Mouse (Mus musculus) ES-E14 (cell line): ENCODE data around the gene Gpa33. TPM values are rescaled to one million over a fixed set of nuclear protein-coding genes. Genes with fewer than 3 reads are reported as not detected.

Experiments
- DNase-seq: peaks from one replicate; pipeline ENCODE4 v3.0.0-alpha.2; 2013; ENCODE audit warnings: low read depth, low spot score
- H3K27ac ChIP-seq: 2 replicates; pipeline ENCODE4 v1.5.1; 2012; ENCODE audit warnings: low read depth, mild to moderate bottlenecking, low read length, moderate library complexity, mixed read lengths; ENCODE audit not compliant: poor library complexity, insufficient read depth, severe bottlenecking
- H3K36me3 ChIP-seq: 2 replicates; pipeline ENCODE4 v1.6.1; 2012; ENCODE audit warnings: mild to moderate bottlenecking, low read length, moderate library complexity, mixed read lengths; ENCODE audit not compliant: control insufficient read depth, poor library complexity, insufficient read depth, severe bottlenecking
- H3K4me1 ChIP-seq, 2 experiments: fragments of 150-350 bp in 1 of 2; sonication (generic) in 1 of 2; 2 replicates each; pipeline ENCODE4 v1.6.1; 2012; ENCODE audit warnings: low read length in 2 of 2, mild to moderate bottlenecking in 1 of 2, mixed read lengths in 1 of 2; ENCODE audit not compliant: control insufficient read depth in 2 of 2, insufficient read depth in 2 of 2, poor library complexity in 1 of 2
- H3K4me3 ChIP-seq, 2 experiments: fragments of 150-350 bp in 1 of 2; sonication (generic) in 1 of 2; 2 replicates each; pipeline ENCODE4 v1.5.1; 2012; ENCODE audit warnings: low read length in 2 of 2, low read depth in 1 of 2, mild to moderate bottlenecking in 1 of 2, mixed read lengths in 1 of 2; ENCODE audit not compliant: insufficient read depth in 1 of 2, poor library complexity in 1 of 2, severe bottlenecking in 1 of 2
- H3K9ac ChIP-seq: 2 replicates; pipeline ENCODE4 v1.6.1; 2012; ENCODE audit warnings: low read depth, mild to moderate bottlenecking, low read length, mixed read lengths; ENCODE audit not compliant: poor library complexity, insufficient read depth, severe bottlenecking
- H3K9me3 ChIP-seq: fragments of 150-350 bp; sonication (generic); 2 replicates; pipeline ENCODE4 v1.6.1; 2012; ENCODE audit warnings: low read depth, mild to moderate bottlenecking, low read length; ENCODE audit not compliant: control insufficient read depth, insufficient read depth
- CHD2 ChIP-seq: IDR thresholded peaks from 2 replicates; pipeline ENCODE4 v1.6.1; 2014; ENCODE audit warnings: mild to moderate bottlenecking, low read depth, low read length, inconsistent platforms
- HCFC1 ChIP-seq: IDR thresholded peaks from 2 replicates; pipeline ENCODE4 v1.6.1; 2012; ENCODE audit warnings: low read length, inconsistent platforms, borderline replicate concordance; ENCODE audit not compliant: insufficient read depth
- MAFK ChIP-seq: IDR thresholded peaks from 2 replicates; pipeline ENCODE4 v1.6.1; 2014; ENCODE audit warnings: mild to moderate bottlenecking, low read depth, low read length, inconsistent platforms; ENCODE audit not compliant: insufficient read depth
- ZC3H11A ChIP-seq: IDR thresholded peaks from 2 replicates; pipeline ENCODE4 v1.6.1; 2012; ENCODE audit warnings: low read depth, mild to moderate bottlenecking, inconsistent platforms, low read length, borderline replicate concordance
- ZNF384 ChIP-seq: IDR thresholded peaks from 2 replicates; pipeline ENCODE4 v1.6.1; 2012; ENCODE audit warnings: low read depth, low read length, inconsistent platforms
- in situ Hi-C, 2 experiments: fragments of 600-800 bp; cut with MboI; formaldehyde crosslinking; loops; one replicate each; pipeline ENCODE4 v1.15.1; 2025; ENCODE audit warnings: low sequenced_read_pairs in 2 of 2, inconsistent platforms in 1 of 2; ENCODE audit not compliant: unreplicated experiment in 2 of 2
- total RNA-seq: library from RNA; depleted of rRNA; stranded (reverse); fragments of 300-350 nt; gene quantifications from 2 replicates; pipeline ENCODE4 v1.2.3, GENCODE M21; 2012

Gpa33 gene
- total RNA-seq, 1 experiment = 68.0 TPM

GRCm38 (mm10) chr1:166184391-166185229 is 54.6 kb downstream of the Gpa33 start:
- TF ChIP-seq HCFC1 (no peak), CHD2 (no peak), ZC3H11A (no peak)
- no peak for DNase-seq
- H3K36me3 ChIP-seq = no peaks in the 10 kb centered on the region
- no peak overlapping the region for H3K4me3 ChIP-seq
- no peak overlapping the region for H3K27ac ChIP-seq
- H3K9me3 ChIP-seq = no peaks in the 10 kb centered on the region
- in situ Hi-C loops = no loop called here
- no peaks in the 10 kb centered on the region for H3K4me1 ChIP-seq
- no peak overlapping the region for H3K9ac ChIP-seq

- Histone ChIP-seq H3K4me1 (no peaks in the 10 kb centered on the region), H3K9ac (no peak overlapping the region), H3K4me3 (no peak overlapping the region), H3K9me3 (no peaks in the 10 kb centered on the region), H3K36me3 (no peaks in the 10 kb centered on the region), H3K27ac (no peak overlapping the region)
- in situ Hi-C loops = no loop called here
- TF ChIP-seq ZNF384 (no peak), HCFC1 (no peak), CHD2 (no peak), MAFK (no peak), ZC3H11A (no peak)
- DNase-seq = no peak
Observed at GRCm38 (mm10) chr1:166185357-166185756, 55.3 kb downstream of the Gpa33 start.

GRCm38 (mm10) chr1:166189821-166190220 is 59.8 kb downstream of the Gpa33 start:
- Histone ChIP-seq H3K27ac (no peak overlapping the region), H3K4me1 (no peaks in the 10 kb centered on the region), H3K36me3 (no peaks in the 10 kb centered on the region), H3K9ac (no peak overlapping the region), H3K9me3 (no peaks in the 10 kb centered on the region), H3K4me3 (no peak overlapping the region)
- TF ChIP-seq MAFK = no peak
- no peak for TF ChIP-seq HCFC1
- no peak for TF ChIP-seq CHD2
- no peak for TF ChIP-seq ZNF384
- no peak for TF ChIP-seq ZC3H11A
- in situ Hi-C loops = no loop called here
- no peak for DNase-seq

- H3K27ac ChIP-seq = no peak overlapping the region
- in situ Hi-C loops = no loop called here
- no peaks in the 10 kb centered on the region for H3K9me3 ChIP-seq
- H3K4me1 ChIP-seq = no peaks in the 10 kb centered on the region
- no peak overlapping the region for H3K9ac ChIP-seq
- no peak overlapping the region for H3K4me3 ChIP-seq
- DNase-seq = no peak
- no peaks in the 10 kb centered on the region for H3K36me3 ChIP-seq
- TF ChIP-seq ZNF384 (no peak), MAFK (no peak), ZC3H11A (no peak), CHD2 (no peak), HCFC1 (no peak)
Observed at GRCm38 (mm10) chr1:166204171-166204570, 74.1 kb downstream of the Gpa33 start.
